Mouse (Mus musculus) testis, postnatal 14 days (tissue): Measurements from ENCODE around the gene Rbfox2.

Experiments used
- DNase-seq: peaks from one replicate; pipeline ENCODE4 v3.0.0; 2021; ENCODE audit warnings: low spot score

The Rbfox2 gene

GRCm38 (mm10) chr15:77331444-77331843 lies 24.6 kb upstream of the Rbfox2 start:
- DNase-seq: no peak

- no peak for DNase-seq
Measured at GRCm38 (mm10) chr15:77329681-77330180, 22.9 kb upstream of the Rbfox2 start.

GRCm38 (mm10) chr15:77326361-77326760 lies 19.6 kb upstream of the Rbfox2 start:
- DNase-seq: no peak

GRCm38 (mm10) chr15:77324426-77324825 lies 17.6 kb upstream of the Rbfox2 start:
- no peak for DNase-seq

- DNase-seq: no peak
Measured at GRCm38 (mm10) chr15:77323226-77323625, 16.4 kb upstream of the Rbfox2 start.

GRCm38 (mm10) chr15:77313701-77314100 lies 6.9 kb upstream of the Rbfox2 start:
- no peak for DNase-seq

GRCm38 (mm10) chr15:77312796-77313195 lies 6.0 kb upstream of the Rbfox2 start:
- DNase-seq: no peak

GRCm38 (mm10) chr15:77307767-77308495 lies 1.1 kb upstream of the Rbfox2 start:
- DNase-seq: no peak

GRCm38 (mm10) chr15:77305852-77306546 lies 805 bp downstream of the Rbfox2 start:
- DNase-seq: peak; percentile 40

GRCm38 (mm10) chr15:77304960-77305359 lies 1.8 kb downstream of the Rbfox2 start:
- no peak for DNase-seq

- no peak for DNase-seq
Measured at GRCm38 (mm10) chr15:77301122-77301521, 5.7 kb downstream of the Rbfox2 start.

GRCm38 (mm10) chr15:77298564-77298963 lies 8.2 kb downstream of the Rbfox2 start:
- no peak for DNase-seq

GRCm38 (mm10) chr15:77296635-77297034 lies 10.2 kb downstream of the Rbfox2 start:
- no peak for DNase-seq

GRCm38 (mm10) chr15:77293493-77293892 lies 13.3 kb downstream of the Rbfox2 start:
- DNase-seq: no peak

GRCm38 (mm10) chr15:77292381-77292780 lies 14.4 kb downstream of the Rbfox2 start:
- DNase-seq: no peak

- DNase-seq: no peak
Measured at GRCm38 (mm10) chr15:77291471-77291870, 15.3 kb downstream of the Rbfox2 start.

GRCm38 (mm10) chr15:77290352-77290751 lies 16.5 kb downstream of the Rbfox2 start:
- DNase-seq: no peak

GRCm38 (mm10) chr15:77280130-77280529 lies 26.7 kb downstream of the Rbfox2 start:
- DNase-seq: no peak

GRCm38 (mm10) chr15:77278825-77279224 lies 28.0 kb downstream of the Rbfox2 start:
- DNase-seq: no peak

GRCm38 (mm10) chr15:77276838-77277725 lies 29.7 kb downstream of the Rbfox2 start:
- DNase-seq: no peak

- DNase-seq: no peak
Measured at GRCm38 (mm10) chr15:77276300-77276699, 30.5 kb downstream of the Rbfox2 start.

- no peak for DNase-seq
Measured at GRCm38 (mm10) chr15:77275572-77275971, 31.2 kb downstream of the Rbfox2 start.
